Mouse (Mus musculus) megakaryocyte, embryonic 14.5 days (primary cell): ENCODE measurements at regions not wholly inside any gene's neighbourhood (a gene's known extent, or its start where the extent isn't known, plus 50 kb on each side); places are given as distances from the start of the nearest gene placed in this dataset.

Experiments used
- FLI1 ChIP-seq: IDR thresholded peaks from 2 replicates; pipeline ENCODE4 v1.6.1; 2012; ENCODE audit warnings: low read length, inconsistent platforms, mixed read lengths
- GATA1 ChIP-seq: IDR thresholded peaks from 3 replicates; pipeline ENCODE4 v1.6.1; 2012; ENCODE audit warnings: mixed read lengths, low read length, inconsistent platforms, borderline replicate concordance

GRCm38 (mm10) chr11:82542028-82542427, 153.3 kb downstream of the Tmem132e start:
- no peak for TF ChIP-seq FLI1
- TF ChIP-seq GATA1 = no peak
